Mouse (Mus musculus): ENCODE measurements around the gene Mogs.
A peak's percentile ranks its signal among the peaks of the same experiment; 100 is the strongest.

The Mogs gene

DNA sequence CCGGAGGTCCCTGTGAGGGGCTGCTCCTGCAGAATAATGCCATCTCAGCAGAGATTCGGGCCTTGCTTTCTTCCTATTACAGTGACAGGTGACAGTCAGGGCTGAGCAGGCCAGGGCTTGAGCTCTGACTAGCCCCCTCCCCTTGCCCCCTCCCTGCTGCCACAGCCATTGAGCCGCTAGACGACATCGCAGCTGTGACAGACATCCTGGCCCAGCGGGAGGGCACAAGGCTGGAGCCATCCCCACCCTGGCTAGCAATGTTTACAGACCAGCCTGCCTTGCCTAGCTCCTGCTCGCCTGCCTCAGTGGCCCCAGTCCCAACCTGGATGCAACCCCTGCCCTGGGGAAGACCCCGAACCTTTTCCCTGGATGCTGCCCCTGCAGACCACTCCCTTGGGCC is 36.4 kb downstream of the Mogs start:
- DNase-seq (ENCODE audit: low spot score in 2 of 2) = no peak

GRCm38 (mm10) chr6:83153038-83153437 is 37.7 kb downstream of the Mogs start:
- DNase-seq (ENCODE audit: low spot score in 2 of 2) = no peak

DNA sequence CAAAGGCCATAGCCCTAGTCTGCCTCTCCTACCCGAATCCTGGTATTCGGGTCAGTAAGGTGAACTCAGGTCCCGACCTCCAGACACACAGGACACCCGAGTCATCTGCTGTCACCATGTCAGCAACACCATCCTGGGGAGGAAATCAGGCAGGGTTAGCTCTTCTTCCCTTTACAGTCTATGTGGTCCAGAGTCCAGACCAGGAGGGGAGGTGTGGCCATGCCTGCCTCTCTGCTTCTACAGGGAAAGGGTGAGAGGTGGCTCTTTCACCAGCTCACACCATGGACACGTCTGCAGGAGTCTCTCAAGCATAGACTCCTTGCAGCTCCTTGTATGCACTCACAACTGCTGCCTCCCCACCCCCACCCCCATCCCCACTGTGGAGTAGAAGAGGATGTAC is 38.2 kb downstream of the Mogs start:
- DNase-seq (ENCODE audit: low spot score in 2 of 2) = no peak

DNA sequence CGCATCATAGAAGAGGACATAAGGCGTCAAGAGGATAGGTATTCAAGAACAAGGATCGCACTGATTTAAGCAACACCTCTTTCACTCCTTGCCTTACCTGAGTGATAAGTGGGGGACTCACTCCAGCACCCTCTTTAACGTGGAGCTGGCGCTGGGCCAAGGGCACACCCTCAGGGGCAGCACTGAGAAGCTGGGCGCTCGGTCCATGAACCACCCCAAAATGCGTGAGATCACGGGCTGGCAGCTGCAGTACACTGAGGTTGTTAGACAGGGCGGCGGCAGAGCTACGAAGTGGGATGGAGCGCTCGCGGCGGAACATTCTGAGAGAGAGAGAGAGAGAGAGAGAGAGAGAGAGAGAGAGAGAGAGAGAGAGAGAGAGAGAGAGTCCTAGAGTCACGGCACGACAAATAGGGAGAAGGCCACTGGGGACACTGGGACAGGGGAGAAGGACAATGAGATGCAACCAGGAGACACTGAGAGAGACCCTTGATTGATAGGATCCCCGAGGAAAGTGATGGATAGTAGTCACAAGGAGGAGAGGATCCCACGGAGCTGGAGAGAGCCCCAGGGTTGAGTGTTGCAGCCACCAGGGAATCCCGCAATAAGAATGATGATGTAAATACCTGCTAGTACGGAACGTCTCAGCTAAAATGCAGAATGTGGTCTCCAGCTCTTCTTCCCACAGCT is 40.4 kb downstream of the Mogs start:
- DNase-seq (ENCODE audit: low spot score in 2 of 2) = no peak

GRCm38 (mm10) chr6:83156259-83156684 is 41.0 kb downstream of the Mogs start, which contains the start of the genes Wdr54 and 1700003E16Rik:
Wdr54 (minus strand) TSS chr6:83156397.
1700003E16Rik (plus strand) TSS chr6:83156404.
- peak in 1 of 2 experiments; percentile 32 for DNase-seq (ENCODE audit: low spot score in 2 of 2)

GRCm38 (mm10) chr6:83159456-83159855 is 44.2 kb downstream of the Mogs start:
- DNase-seq (ENCODE audit: low spot score in 2 of 2) = peak; percentile 30 to 59

DNA sequence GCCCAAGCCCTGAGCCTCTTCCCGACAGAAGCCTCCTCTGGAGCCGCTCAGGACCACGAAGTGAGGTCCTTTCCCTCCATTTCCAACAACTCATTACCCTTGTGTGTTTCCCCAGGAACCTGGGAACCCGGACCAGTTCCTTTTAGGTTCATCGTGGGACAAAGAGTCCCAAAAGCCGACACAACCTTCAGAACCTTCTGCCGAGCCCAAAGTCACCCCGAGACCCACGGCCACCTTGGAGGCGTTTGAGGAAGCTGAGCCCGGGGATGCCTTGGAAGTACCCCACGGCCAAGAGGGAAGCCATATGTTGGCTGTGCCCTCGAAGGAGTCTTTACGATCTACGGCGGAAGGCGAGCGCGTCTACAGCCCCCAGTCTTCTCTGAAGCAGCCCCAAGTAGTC is 46.1 kb downstream of the Mogs start:
- no peak for DNase-seq (ENCODE audit: low spot score in 2 of 2)

DNA sequence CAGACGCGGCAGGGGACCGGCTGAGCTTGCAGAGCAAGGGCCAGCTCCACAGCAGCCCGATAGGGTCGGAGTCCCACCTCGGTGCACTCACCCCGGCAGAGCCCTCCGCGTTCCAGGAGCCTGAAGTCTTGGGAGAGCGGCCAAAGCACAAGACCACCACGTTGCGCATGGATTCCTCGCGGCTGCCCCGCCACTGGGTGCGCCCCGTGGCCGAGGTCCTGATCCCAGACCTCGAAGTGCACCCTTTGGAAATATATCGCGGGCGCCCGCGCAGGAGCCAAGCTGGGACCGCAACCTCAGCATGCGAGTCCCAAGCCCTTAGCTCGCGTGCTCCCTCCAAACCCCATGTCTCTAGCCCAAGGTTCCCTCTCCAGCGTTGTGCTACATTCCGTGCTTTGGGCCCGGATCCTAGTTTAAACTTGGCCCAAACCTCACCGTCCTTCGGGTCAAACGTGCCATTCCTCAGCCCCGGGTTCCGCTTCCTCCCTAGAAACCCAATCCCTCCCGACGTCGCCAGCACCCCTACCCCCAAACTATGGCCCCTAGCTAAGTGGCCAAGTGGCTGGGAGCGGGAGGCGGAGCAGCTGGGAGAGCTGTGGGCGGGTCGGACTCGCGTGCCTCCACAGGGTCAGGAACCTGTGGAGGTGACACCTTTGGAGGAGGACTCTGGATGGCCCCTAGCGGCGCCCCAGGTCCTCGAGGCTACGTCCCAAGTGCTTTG is 46.8 kb downstream of the Mogs start:
- no peak for DNase-seq (ENCODE audit: low spot score in 2 of 2)

DNA sequence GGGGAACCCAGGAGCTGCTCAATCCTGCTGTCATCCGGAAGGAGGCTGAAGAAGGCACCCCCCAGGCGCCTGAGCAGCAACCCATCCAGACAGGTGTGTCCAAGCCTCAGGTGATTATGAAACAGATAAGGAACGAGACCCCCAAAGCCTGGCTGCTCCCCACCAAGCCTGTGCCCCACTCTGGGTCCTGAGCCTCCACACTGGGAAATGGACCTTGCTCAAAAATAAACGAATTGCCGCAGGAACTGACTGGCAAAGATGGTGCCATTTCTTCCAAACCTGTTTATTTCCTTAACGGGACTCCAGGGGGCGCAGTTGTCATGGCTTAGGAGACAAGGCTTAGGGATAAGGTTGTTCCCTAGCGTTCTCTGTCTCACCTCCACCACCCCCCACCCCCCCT is 47.4 kb downstream of the Mogs start:
- peak; percentile 27 to 56 for DNase-seq (ENCODE audit: low spot score in 2 of 2)

DNA sequence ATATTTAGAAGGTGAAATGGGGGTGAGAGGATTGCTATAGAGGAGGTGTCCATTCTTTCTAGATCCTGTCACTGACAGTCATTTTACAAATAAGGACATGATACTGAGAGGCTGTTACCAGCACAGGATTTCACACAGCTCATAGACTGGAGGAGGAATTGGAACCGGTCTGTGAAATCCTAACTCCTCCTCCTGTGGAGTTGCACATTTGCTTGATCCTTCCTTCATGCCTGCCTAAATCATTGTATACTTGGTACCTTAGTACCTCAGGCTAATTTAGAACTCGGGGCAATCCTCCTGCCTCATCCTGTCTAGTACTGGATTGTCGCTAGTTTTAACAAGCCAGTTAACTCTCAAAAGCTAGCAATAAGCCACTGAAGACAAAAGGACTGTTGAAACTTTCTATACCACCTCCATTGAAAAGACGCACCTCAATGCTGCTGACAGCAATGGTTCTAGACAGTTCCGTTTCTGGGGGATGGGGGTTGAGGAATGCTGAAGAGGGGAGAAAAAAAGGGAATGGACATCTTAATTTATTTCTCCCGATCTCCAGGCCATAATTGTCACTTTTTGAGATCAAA is 49.8 kb downstream of the Mogs start:
- DNase-seq (ENCODE audit: low spot score in 2 of 2) = no peak

GRCm38 (mm10) chr6:83165607-83166242 is 50.4 kb downstream of the Mogs start, which contains the start of gene Dctn1:
Dctn1 (plus strand) TSS chr6:83165920.
- DNase-seq (ENCODE audit: low spot score in 2 of 2) = peak; percentile 93 to 95

DNA sequence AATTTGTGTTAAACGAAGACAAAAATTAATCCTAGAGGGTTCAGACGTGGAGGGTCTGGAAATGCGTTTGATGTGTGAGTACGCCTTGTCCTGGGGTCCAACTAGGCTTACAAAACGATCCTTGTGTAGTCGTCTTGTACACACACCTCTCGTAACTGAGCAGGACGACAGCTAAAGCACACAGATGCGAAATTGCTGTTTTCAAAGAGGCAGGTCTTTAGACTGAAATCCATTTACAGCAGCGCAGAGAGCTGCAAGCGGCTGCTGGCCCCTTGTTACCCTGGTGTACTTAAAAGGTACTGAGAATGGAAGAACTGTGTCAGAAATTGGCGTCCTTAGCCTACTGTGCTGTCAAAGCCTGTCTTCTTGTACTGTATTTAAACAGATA is 50.9 kb downstream of the Mogs start:
- peak in 1 of 2 experiments; percentile 12 for DNase-seq (ENCODE audit: low spot score in 2 of 2)
